Mouse (Mus musculus) lung, embryonic 16.5 days (tissue): ENCODE data around the gene Btbd9. TPM values are rescaled to one million over a fixed set of nuclear protein-coding genes. Genes with fewer than 3 reads are reported as not detected.

ENCODE experiments used
- ATAC-seq: fragments of 200-750 bp; cut with Nextera tagmentation; 2 replicates; pipeline ENCODE4 v1.8.0; 2017; ENCODE audit warnings: low read depth, mild to moderate bottlenecking, moderate library complexity
- H3K27ac ChIP-seq: fragments of 300-500 bp; sonication (generic); 2 replicates; pipeline ENCODE4 v1.5.1; 2014; ENCODE audit warnings: mild to moderate bottlenecking, control low read depth, low read length
- H3K27me3 ChIP-seq: fragments of 300-500 bp; sonication (generic); 2 replicates; pipeline ENCODE4 v1.6.1; 2014; ENCODE audit warnings: low read depth, low read length, mixed read lengths; ENCODE audit not compliant: control insufficient read depth, insufficient read depth
- H3K36me3 ChIP-seq: fragments of 300-500 bp; sonication (generic); 2 replicates; pipeline ENCODE4 v1.6.1; 2014; ENCODE audit warnings: low read length; ENCODE audit not compliant: control insufficient read depth, insufficient read depth
- H3K4me1 ChIP-seq: fragments of 300-500 bp; sonication (generic); replicated peaks from 2 replicates; pipeline ENCODE4 v1.6.1; 2014; ENCODE audit warnings: low read length, mixed read lengths; ENCODE audit not compliant: control insufficient read depth, insufficient read depth
- H3K4me2 ChIP-seq: fragments of 300-500 bp; sonication (generic); 2 replicates; pipeline ENCODE4 v1.6.1; 2014; ENCODE audit warnings: low read depth, low read length, control low read depth
- H3K4me3 ChIP-seq: fragments of 300-500 bp; sonication (generic); 2 replicates; pipeline ENCODE4 v1.5.1; 2014; ENCODE audit warnings: mild to moderate bottlenecking, low read length, control low read depth
- H3K9ac ChIP-seq: fragments of 300-500 bp; sonication (generic); 2 replicates; pipeline ENCODE4 v1.6.1; 2014; ENCODE audit warnings: low read length, control low read depth
- H3K9me3 ChIP-seq: fragments of 300-500 bp; sonication (generic); 2 replicates; pipeline ENCODE4 v1.6.1; 2016; ENCODE audit warnings: low read length; ENCODE audit not compliant: control insufficient read depth
- WGBS: fragments of 180-500 bp; shearing (Covaris S2); extraction: QIAGEN DNeasy Blood & Tissue Kit; methylation state at CpG from one replicate; pipeline ENCODE4 v1.1.7; 2014; 5-methylcytosine and 5-hydroxymethylcytosine counted together
- polyA plus RNA-seq: library from polyadenylated mRNA; unstranded; fragments of >200 nt; fragmentation: Nextera tagmentation; extraction: Ambion mirVana; gene quantifications from 2 replicates; pipeline ENCODE4 v1.2.1, GENCODE M21; 2015

Gene Btbd9
- polyA plus RNA-seq, 1 experiment from 2014 or later: 55.8 TPM

DNA sequence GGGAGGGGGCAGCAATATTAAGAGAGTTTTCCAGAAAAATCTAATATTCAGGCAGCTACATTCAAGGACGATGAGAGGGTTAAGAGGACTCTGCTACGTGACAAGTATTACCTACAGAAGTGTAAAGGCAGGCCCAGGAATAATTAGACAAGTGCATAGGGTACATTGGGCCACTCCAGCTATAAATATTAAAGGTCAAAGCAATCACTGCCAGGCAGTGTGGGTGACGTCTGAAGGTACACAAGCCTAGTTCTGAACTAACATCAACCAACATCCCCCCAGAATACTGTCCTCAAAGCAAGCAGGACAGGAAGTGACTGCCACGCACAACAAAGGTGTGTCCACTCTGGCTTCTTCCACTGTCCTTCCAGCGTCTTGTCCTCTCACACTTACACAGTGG is 77.5 kb downstream of the Btbd9 start:
- no peak for ATAC-seq
- WGBS: 64% methylated on average over 5 of the region's 5 CpGs

DNA sequence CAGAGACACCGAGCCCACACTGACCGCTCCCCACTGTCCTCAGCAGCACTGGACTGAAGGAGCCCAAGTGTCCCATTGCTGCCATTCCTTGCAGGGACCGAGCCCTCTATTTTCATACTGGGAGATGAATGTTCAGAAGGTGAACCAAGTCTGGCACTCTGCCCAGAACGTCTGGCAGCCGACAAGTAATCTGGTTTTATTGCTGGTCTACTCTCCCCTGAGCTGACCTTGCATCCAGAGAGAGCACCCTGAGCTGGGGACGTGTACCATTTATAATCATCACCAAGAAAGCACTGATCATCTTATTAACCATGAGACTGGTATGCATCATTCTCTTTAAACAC is 77.9 kb downstream of the Btbd9 start:
- Histone ChIP-seq H3K9ac (no peak overlapping the region), H3K4me1 (peaks cover 6% of the 10 kb centered on the region; the same call in 1 of the 2 replicates), H3K36me3 (no peaks in the 10 kb centered on the region), H3K27me3 (no peaks in the 10 kb centered on the region), H3K4me3 (no peak overlapping the region), H3K4me2 (no peak overlapping the region), H3K9me3 (no peaks in the 10 kb centered on the region), H3K27ac (peak overlapping the region; percentile 54; the same call in 1 of the 2 replicates)
- ATAC-seq: peak; percentile 49; the same call in 1 of the 2 replicates
- WGBS: 37% methylated on average over 6 of the region's 6 CpGs

More for the DNA sequence above, 77.5 kb downstream of the Btbd9 start:
- Histone ChIP-seq H3K4me3 (no peak overlapping the region), H3K36me3 (no peaks in the 10 kb centered on the region), H3K9ac (no peak overlapping the region), H3K27ac (no peak overlapping the region), H3K4me1 (peaks cover 6% of the 10 kb centered on the region; the same call in 1 of the 2 replicates), H3K9me3 (no peaks in the 10 kb centered on the region), H3K4me2 (no peak overlapping the region), H3K27me3 (no peaks in the 10 kb centered on the region)

DNA sequence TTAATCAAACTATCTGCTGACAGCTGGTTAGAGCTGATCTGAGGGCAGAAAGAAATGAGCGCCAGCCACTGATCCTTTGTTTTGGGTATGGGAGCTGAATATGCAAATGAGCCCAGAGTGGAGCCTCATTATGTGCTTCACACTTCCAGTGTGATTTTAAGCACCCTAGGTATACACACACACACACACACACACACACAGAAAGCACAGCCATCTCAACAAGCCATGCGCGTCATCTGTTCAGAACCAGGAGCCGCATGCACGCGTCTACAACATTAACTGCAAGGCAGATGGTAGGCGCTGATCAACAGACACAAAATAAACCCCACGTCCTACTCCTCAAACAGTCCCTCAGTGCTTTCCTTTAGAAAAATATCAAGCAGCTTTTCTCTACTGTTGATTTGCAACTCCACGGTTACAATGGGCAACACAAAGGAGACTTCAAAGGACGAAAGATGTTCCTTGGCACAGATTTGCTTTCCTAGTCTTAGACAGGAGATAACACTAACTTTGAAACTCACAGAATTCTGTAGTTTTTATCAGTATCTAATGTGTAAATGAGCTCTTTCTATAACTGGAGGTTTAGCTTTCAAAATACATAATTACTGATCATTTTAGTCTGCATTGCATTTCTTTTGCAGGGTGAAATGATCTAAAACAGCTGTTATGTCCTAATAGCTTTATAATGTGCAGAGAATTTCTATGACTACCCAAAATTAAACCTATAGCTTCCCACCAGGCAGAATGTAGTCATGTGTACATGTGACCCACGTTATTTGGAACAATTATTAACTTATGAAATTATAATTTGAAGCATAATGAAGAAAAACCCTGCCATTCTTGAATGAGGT is 78.5 kb downstream of the Btbd9 start:
- Histone ChIP-seq H3K27ac (peak overlapping the region; percentile 54; the same call in 1 of the 2 replicates), H3K9ac (no peak overlapping the region), H3K4me1 (peaks cover 6% of the 10 kb centered on the region; the same call in 1 of the 2 replicates), H3K4me2 (no peak overlapping the region), H3K27me3 (no peaks in the 10 kb centered on the region), H3K36me3 (no peaks in the 10 kb centered on the region), H3K4me3 (no peak overlapping the region), H3K9me3 (no peaks in the 10 kb centered on the region)
- peak; percentile 78 for ATAC-seq
- 48% methylated on average over 11 of the region's 11 CpGs for WGBS

DNA sequence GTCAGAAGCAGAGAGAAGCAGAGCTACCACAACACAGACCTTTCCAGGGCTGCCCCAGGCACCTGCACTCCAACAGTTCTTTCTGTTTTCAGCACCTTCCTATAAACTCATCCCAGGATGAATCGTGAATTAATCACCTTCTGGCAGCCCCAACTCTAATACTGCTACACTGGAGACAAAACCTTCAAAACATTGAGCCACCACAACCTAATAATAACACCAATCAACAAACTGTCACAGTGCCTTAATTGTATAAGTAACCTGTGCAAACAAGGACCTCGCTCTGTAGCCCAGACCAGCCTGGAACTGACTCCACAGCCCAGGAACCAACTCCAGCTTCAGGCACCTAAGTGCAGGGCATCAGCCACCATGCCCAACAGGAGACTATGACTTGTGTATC is 80.7 kb downstream of the Btbd9 start:
- no peak overlapping the region for H3K9ac ChIP-seq
- ATAC-seq: no peak
- H3K36me3 ChIP-seq: peaks cover 2% of the 10 kb centered on the region; the same call in 1 of the 2 replicates
- H3K4me2 ChIP-seq: no peak overlapping the region
- H3K27ac ChIP-seq: no peak overlapping the region
- no peak overlapping the region for H3K4me3 ChIP-seq
- H3K4me1 ChIP-seq: peaks cover 6% of the 10 kb centered on the region; the same call in 1 of the 2 replicates
- H3K27me3 ChIP-seq: no peaks in the 10 kb centered on the region
- no peaks in the 10 kb centered on the region for H3K9me3 ChIP-seq
- WGBS: 83% methylated on average over 2 of the region's 2 CpGs

DNA sequence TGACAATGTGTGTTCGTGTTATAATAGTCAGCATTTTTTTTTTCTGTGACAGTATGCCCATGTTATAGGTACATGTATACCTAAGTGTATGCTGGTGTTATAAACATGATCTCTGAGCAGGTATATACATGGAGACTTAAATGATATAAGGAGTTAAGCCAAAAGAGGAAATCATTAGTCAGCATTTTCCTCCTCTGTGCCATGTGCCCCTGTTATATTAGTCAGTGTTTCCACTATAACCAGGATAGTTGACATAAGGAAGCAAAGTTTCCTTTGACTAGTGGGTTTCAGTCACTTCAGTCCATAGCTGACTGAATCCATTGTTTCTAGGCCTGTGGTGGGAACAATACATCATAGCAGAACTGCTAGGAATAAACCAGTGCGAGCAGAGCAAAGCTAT is 81.1 kb downstream of the Btbd9 start:
- H3K9ac ChIP-seq: no peak overlapping the region
- no peaks in the 10 kb centered on the region for H3K27me3 ChIP-seq
- peaks cover 2% of the 10 kb centered on the region; the same call in 1 of the 2 replicates for H3K36me3 ChIP-seq
- H3K4me2 ChIP-seq: no peak overlapping the region
- H3K9me3 ChIP-seq: no peaks in the 10 kb centered on the region
- 81% methylated on average over 2 of the region's 2 CpGs for WGBS
- no peak for ATAC-seq
- no peak overlapping the region for H3K4me3 ChIP-seq
- H3K27ac ChIP-seq: no peak overlapping the region
- H3K4me1 ChIP-seq: peaks cover 6% of the 10 kb centered on the region; the same call in 1 of the 2 replicates

DNA sequence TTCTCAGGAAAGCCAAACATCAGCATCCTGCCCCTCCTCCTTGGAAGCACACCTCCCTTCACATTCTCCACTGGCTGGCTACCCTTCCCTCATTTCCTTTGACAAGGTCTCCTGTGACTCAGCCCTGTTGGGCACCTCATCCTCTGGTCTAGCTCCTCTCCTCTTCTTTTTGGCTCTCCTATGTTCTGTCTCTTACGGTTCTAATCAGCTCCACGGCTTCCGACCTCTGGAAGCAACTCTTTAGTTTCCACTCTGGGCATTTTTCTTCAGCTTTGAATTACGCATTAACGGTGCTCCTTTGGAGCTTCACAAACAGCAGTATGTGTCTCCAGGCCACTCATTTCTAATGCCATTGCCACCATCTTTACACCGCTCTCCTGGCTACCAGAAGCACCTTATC is 82.8 kb downstream of the Btbd9 start:
- no peaks in the 10 kb centered on the region for H3K9me3 ChIP-seq
- no peak for ATAC-seq
- no peaks in the 10 kb centered on the region for H3K27me3 ChIP-seq
- H3K4me1 ChIP-seq: no peaks in the 10 kb centered on the region
- H3K36me3 ChIP-seq: peaks cover 2% of the 10 kb centered on the region; the same call in 1 of the 2 replicates
- H3K9ac ChIP-seq: no peak overlapping the region
- H3K4me2 ChIP-seq: no peak overlapping the region
- no peak overlapping the region for H3K27ac ChIP-seq
- WGBS: 90% methylated on average over 6 of the region's 6 CpGs
- H3K4me3 ChIP-seq: no peak overlapping the region

DNA sequence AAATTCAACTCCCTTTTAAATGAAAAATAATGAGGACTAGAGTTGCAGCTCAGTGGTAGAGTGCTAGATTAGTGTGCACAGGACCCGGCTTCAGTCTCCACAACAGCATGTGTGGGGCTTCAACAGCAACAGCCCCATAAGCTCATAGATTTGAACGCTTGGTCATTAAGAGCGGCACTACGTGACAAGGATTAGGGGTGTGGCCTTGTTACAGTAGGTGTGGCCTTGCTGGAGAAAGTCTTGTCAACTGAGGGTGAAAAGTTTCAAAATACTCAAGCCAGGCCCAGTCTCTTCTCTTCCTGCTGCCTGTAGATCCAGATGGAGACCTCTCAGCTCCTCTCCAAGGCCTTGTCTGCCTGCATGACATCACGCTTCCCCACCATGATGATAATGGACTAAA is 84.1 kb downstream of the Btbd9 start:
- Histone ChIP-seq H3K36me3 (peaks cover 2% of the 10 kb centered on the region; the same call in 1 of the 2 replicates), H3K27ac (no peak overlapping the region), H3K4me3 (no peak overlapping the region), H3K9ac (no peak overlapping the region), H3K4me2 (no peak overlapping the region), H3K27me3 (no peaks in the 10 kb centered on the region), H3K4me1 (no peaks in the 10 kb centered on the region), H3K9me3 (no peaks in the 10 kb centered on the region)
- no peak for ATAC-seq
- 93% methylated on average over 5 of the region's 5 CpGs for WGBS

DNA sequence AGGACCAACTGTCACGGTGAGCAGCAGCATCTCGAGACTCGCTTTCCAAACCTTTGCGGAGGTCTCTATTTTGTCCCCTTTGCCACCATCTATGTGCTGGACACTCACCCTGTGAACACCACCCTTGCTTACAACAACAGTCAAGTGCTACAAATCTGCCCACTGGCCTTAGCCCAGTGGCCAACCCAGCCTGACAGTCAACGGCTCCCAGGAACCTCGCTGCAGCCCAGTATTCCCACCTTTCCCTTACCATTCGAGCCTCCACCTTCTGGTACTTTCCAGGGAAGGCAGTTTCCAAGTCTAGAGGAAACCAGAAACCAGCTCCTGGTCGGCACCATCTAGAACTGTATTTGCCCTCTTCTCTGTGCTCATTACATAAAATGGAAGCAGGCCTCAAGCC is 84.7 kb downstream of the Btbd9 start:
- H3K9ac ChIP-seq: no peak overlapping the region
- no peak overlapping the region for H3K4me3 ChIP-seq
- peaks cover 2% of the 10 kb centered on the region; the same call in 1 of the 2 replicates for H3K36me3 ChIP-seq
- WGBS: 94% methylated on average over 8 of the region's 8 CpGs
- H3K4me1 ChIP-seq: no peaks in the 10 kb centered on the region
- ATAC-seq: no peak
- H3K9me3 ChIP-seq: no peaks in the 10 kb centered on the region
- H3K4me2 ChIP-seq: no peak overlapping the region
- H3K27ac ChIP-seq: no peak overlapping the region
- no peaks in the 10 kb centered on the region for H3K27me3 ChIP-seq

DNA sequence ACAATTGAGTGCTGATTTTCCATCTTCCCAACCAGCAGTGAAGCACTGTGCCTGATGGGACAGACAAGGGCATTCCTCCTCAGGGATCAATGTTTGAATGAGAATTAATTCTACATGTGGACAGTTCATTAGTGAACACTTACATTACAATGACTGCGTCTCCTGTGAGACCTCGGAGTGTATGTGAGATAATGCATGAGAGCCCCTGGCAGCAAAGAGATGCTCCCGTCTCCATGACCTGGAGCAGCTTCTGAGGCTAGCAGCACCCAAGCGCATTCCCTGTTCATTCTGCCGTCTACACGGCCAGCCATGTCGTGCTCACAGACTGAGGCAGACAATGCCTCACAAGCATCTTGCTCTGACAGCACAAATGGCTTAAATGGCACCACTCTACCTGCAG is 85.7 kb downstream of the Btbd9 start:
- no peak overlapping the region for H3K4me2 ChIP-seq
- 88% methylated on average over 7 of the region's 7 CpGs for WGBS
- no peak overlapping the region for H3K4me3 ChIP-seq
- no peaks in the 10 kb centered on the region for H3K27me3 ChIP-seq
- H3K27ac ChIP-seq: no peak overlapping the region
- ATAC-seq: no peak
- H3K4me1 ChIP-seq: no peaks in the 10 kb centered on the region
- H3K36me3 ChIP-seq: peaks cover 2% of the 10 kb centered on the region; the same call in 1 of the 2 replicates
- no peaks in the 10 kb centered on the region for H3K9me3 ChIP-seq
- no peak overlapping the region for H3K9ac ChIP-seq
